In genomic region chr17:35094475-35095365, GRCm38 (mm10) we compare ENCODE assay signal across 34 mouse cellular contexts. TPM values are rescaled to one million over a fixed set of nuclear protein-coding genes. Genes with fewer than 3 reads are reported as not detected.
DNase-seq lines count a peak whose midpoint lies in the region; ATAC-seq and TF ChIP-seq lines count a peak whose summit lies in the region.
"Had no signal": no experiment of that assay in that cellular context is flagged by ENCODE, and none has a peak within 500 bp of the region (broad histone marks: within the 10 kb centered on the region; RNA-seq: fewer than 3 reads in every experiment).

No protein-coding gene starts in this region.

- 53% methylated on average over 15 of the region's 15 CpGs for WGBS in cerebellum, adult 2 months
- WGBS in hindbrain, embryonic 13.5 days, result 92% methylated on average over 15 of the region's 15 CpGs
- 92% methylated on average over 15 of the region's 15 CpGs for WGBS in hindbrain, postnatal 0 days
- 88% methylated on average over 15 of the region's 15 CpGs for WGBS in lung, adult 2 months

- peak in 1 of 2 experiments; percentile 53 for DNase-seq in cerebellum, adult 2 months
- no peak for DNase-seq in cerebellum, postnatal 4 days (ENCODE audit: low spot score in 2 of 2)
- DNase-seq in hindbrain, postnatal 0 days (ENCODE audit: low spot score), result no peak
- DNase-seq in ovary, adult 18-20 months (ENCODE audit: low spot score), result peak; percentile 51
- no peak for DNase-seq in ovary, postnatal 10 days (ENCODE audit: low spot score)
- no peak for DNase-seq in lung, adult 2 months
- DNase-seq in urinary bladder, postnatal 25 days (ENCODE audit: low spot score), result no peak
- DNase-seq: adrenal gland, postnatal 14 days; cerebellum, adult 9-10 months; gastrocnemius, postnatal 25 days; heart, postnatal 10 days; kidney, adult 9 months; kidney, postnatal 36 days; layer of hippocampus, postnatal 36 days; right cerebral cortex, adult 18-20 months; thymus, adult 18-20 months; thymus, postnatal 4 days had no signal

- H3K36me3 ChIP-seq in hindbrain, embryonic 13.5 days, result peaks cover 86% of the 10 kb centered on the region
- peaks cover 52% of the 10 kb centered on the region for H3K36me3 ChIP-seq in hindbrain, postnatal 0 days (ENCODE audit: insufficient read depth, low read length)

- ATAC-seq in hindbrain, embryonic 13.5 days (ENCODE audit: low FRiP score), result no peak
- no peak for ATAC-seq in hindbrain, postnatal 0 days
- ATAC-seq: forebrain, embryonic 16.5 days; lung, postnatal 0 days had no signal

- H3K4me2 ChIP-seq in hindbrain, embryonic 13.5 days, result no peak overlapping the region
- H3K4me2 ChIP-seq in hindbrain, postnatal 0 days (ENCODE audit: low read depth, low read length), result no peak overlapping the region
- H3K4me2 ChIP-seq: limb, embryonic 15.5 days; midbrain, embryonic 11.5 days had no signal

- H3K4me3 ChIP-seq in cerebellum, adult 2 months (replicated peaks; ENCODE audit: insufficient read depth, low read depth, low read length), result no peak overlapping the region
- no peak overlapping the region for H3K4me3 ChIP-seq in hindbrain, embryonic 13.5 days
- no peak overlapping the region for H3K4me3 ChIP-seq in hindbrain, postnatal 0 days (ENCODE audit: low read length)
- no peak overlapping the region for H3K4me3 ChIP-seq in lung, adult 2 months (replicated peaks; ENCODE audit: extremely low read depth, low read depth, low read length)
- H3K4me3 ChIP-seq: forebrain, embryonic 10.5 days; limb, embryonic 15.5 days had no signal

- H3K9me3 ChIP-seq in hindbrain, embryonic 13.5 days, result no peaks in the 10 kb centered on the region
- no peaks in the 10 kb centered on the region for H3K9me3 ChIP-seq in hindbrain, postnatal 0 days (ENCODE audit: low read length)
- H3K9me3 ChIP-seq: forebrain, embryonic 10.5 days; limb, embryonic 15.5 days had no signal

- H3K27ac ChIP-seq in cerebellum, adult 2 months (ENCODE audit: insufficient read depth, low read length), result 0 out of 2 replicates have a peak overlapping the region, but pooled peaks have one; percentile 15
- no peak overlapping the region for H3K27ac ChIP-seq in hindbrain, embryonic 13.5 days
- H3K27ac ChIP-seq in hindbrain, postnatal 0 days, result no peak overlapping the region
- H3K27ac ChIP-seq: forebrain, embryonic 10.5 days; limb, embryonic 15.5 days; macrophage had no signal

- TF ChIP-seq CTCF in cerebellum, adult 2 months (IDR thresholded peaks at IDR 0.05; ENCODE audit: borderline replicate concordance, insufficient read depth, low read depth, low read length), result no peak
- no peak for TF ChIP-seq CTCF in hindbrain, postnatal 0 days (IDR thresholded peaks at IDR 0.05; ENCODE audit: low read depth)
- TF ChIP-seq CTCF in lung, adult 2 months (IDR thresholded peaks at IDR 0.05; ENCODE audit: insufficient read depth, low read length), result no peak

- H3K4me1 ChIP-seq in cerebellum, adult 2 months (ENCODE audit: control insufficient read depth, insufficient read depth, low read length), result peaks cover 66% of the 10 kb centered on the region
- H3K4me1 ChIP-seq in hindbrain, embryonic 13.5 days (replicated peaks), result peaks cover 14% of the 10 kb centered on the region
- H3K4me1 ChIP-seq in hindbrain, postnatal 0 days (ENCODE audit: insufficient read depth, low read length), result peaks cover 11% of the 10 kb centered on the region
- peaks cover 11% of the 10 kb centered on the region for H3K4me1 ChIP-seq in lung, adult 2 months (ENCODE audit: control insufficient read depth, insufficient read depth, low read length)

- H3K27me3 ChIP-seq in cerebellum, adult 2 months (ENCODE audit: control insufficient read depth, insufficient read depth, low read length), result no peaks in the 10 kb centered on the region
- H3K27me3 ChIP-seq in hindbrain, embryonic 13.5 days, result no peaks in the 10 kb centered on the region
- no peaks in the 10 kb centered on the region for H3K27me3 ChIP-seq in hindbrain, postnatal 0 days (ENCODE audit: insufficient read depth, low read length)
- H3K27me3 ChIP-seq: limb, embryonic 15.5 days had no signal

- 0 out of 2 replicates have a peak overlapping the region, but pooled peaks have one; percentile 19 for H3K9ac ChIP-seq in hindbrain, embryonic 13.5 days
- H3K9ac ChIP-seq in hindbrain, postnatal 0 days (replicated peaks; ENCODE audit: low read length), result no peak overlapping the region
- H3K9ac ChIP-seq: limb, embryonic 15.5 days had no signal

- TF ChIP-seq POLR2A in cerebellum, adult 2 months (IDR thresholded peaks at IDR 0.05; ENCODE audit: borderline replicate concordance, insufficient read depth, low read length), result no peak
- no peak for TF ChIP-seq POLR2A in lung, adult 2 months (IDR thresholded peaks at IDR 0.05; ENCODE audit: borderline replicate concordance, extremely low read depth, low read depth, low read length)

RNA-seq across cellular contexts. Expression of gene Abhd16a, which starts 5.7 kb away (rescaled TPM):
- 337 and 394 TPM in 2 replicates for polyA plus RNA-seq in cerebellum, adult 2 months (2012; rRNA removed)
- 86.9 and 93.8 TPM in 2 replicates for polyA plus RNA-seq in hindbrain, embryonic 13.5 days (2015; fragmentation: Nextera tagmentation; extraction: Ambion mirVana)
- 129 and 158 TPM in 2 replicates for total RNA-seq in hindbrain, postnatal 0 days (2014; rRNA removed)
- 121 TPM in 2 replicates for polyA plus RNA-seq in hindbrain, postnatal 0 days (2015; fragmentation: Nextera tagmentation; extraction: Ambion mirVana)
- 196 and 245 TPM in 2 replicates for polyA plus RNA-seq in lung, adult 2 months (2012; rRNA removed)

RNA-seq across cellular contexts. Expression of gene Ly6g6f, which starts 9.3 kb away (rescaled TPM):
- polyA plus RNA-seq in cerebellum, adult 2 months (2012; rRNA removed), result 0.86 and 1.1 TPM in 2 replicates
- 0.19 and 0.28 TPM in 2 replicates for polyA plus RNA-seq in hindbrain, embryonic 13.5 days (2015; fragmentation: Nextera tagmentation; extraction: Ambion mirVana)
- total RNA-seq in hindbrain, postnatal 0 days (2014; rRNA removed), result not detected in 2 replicates
- 0.26 TPM in 1 of 2 replicates, not detected in the other for polyA plus RNA-seq in hindbrain, postnatal 0 days (2015; fragmentation: Nextera tagmentation; extraction: Ambion mirVana)
- 0.16 and 0.84 TPM in 2 replicates for polyA plus RNA-seq in lung, adult 2 months (2012; rRNA removed)
- total RNA-seq: adrenal gland, postnatal 14 days; common myeloid progenitor, adult 5-6 weeks; gastrocnemius, postnatal 25 days; heart, postnatal 10 days; layer of hippocampus, postnatal 36 days; left cerebral cortex, postnatal 14 days; midbrain, postnatal 0 days had no signal
- polyA plus RNA-seq: forebrain, embryonic 16.5 days; intestine, embryonic 14.5 days; macrophage; midbrain, postnatal 0 days had no signal

RNA-seq across cellular contexts. Expression of gene Ly6g5c, which starts 13.4 kb away (rescaled TPM):
- polyA plus RNA-seq in cerebellum, adult 2 months (2012; rRNA removed), result 0.28 TPM in 1 of 2 replicates, not detected in the other
- 0.36 TPM in 1 of 2 replicates, not detected in the other for polyA plus RNA-seq in hindbrain, embryonic 13.5 days (2015; fragmentation: Nextera tagmentation; extraction: Ambion mirVana)
- not detected in 2 replicates for total RNA-seq in hindbrain, postnatal 0 days (2014; rRNA removed)
- polyA plus RNA-seq in hindbrain, postnatal 0 days (2015; fragmentation: Nextera tagmentation; extraction: Ambion mirVana), result not detected in 2 replicates
- not detected in 2 replicates for polyA plus RNA-seq in lung, adult 2 months (2012; rRNA removed)
- total RNA-seq: adrenal gland, postnatal 14 days; common myeloid progenitor, adult 5-6 weeks; gastrocnemius, postnatal 25 days; heart, postnatal 10 days; layer of hippocampus, adult 8-10 months; layer of hippocampus, postnatal 36 days; left cerebral cortex, postnatal 14 days; midbrain, postnatal 0 days had no signal
- polyA plus RNA-seq: brain, embryonic 14.5 days; embryonic facial prominence, embryonic 11.5 days; forebrain, embryonic 10.5 days; forebrain, embryonic 16.5 days; hindbrain, embryonic 11.5 days; intestine, embryonic 14.5 days; limb, embryonic 15.5 days; liver, embryonic 16.5 days; lung, postnatal 0 days; macrophage; midbrain, embryonic 11.5 days; midbrain, postnatal 0 days; stomach, embryonic 16.5 days had no signal

RNA-seq across cellular contexts. Expression of gene Ly6g6d, which starts 16.9 kb away (rescaled TPM):
- polyA plus RNA-seq in cerebellum, adult 2 months (2012; rRNA removed), result 8.5 and 10.4 TPM in 2 replicates
- 0.61 and 1.1 TPM in 2 replicates for polyA plus RNA-seq in hindbrain, embryonic 13.5 days (2015; fragmentation: Nextera tagmentation; extraction: Ambion mirVana)
- 0.78 TPM in 1 of 2 replicates, not detected in the other for total RNA-seq in hindbrain, postnatal 0 days (2014; rRNA removed)
- polyA plus RNA-seq in hindbrain, postnatal 0 days (2015; fragmentation: Nextera tagmentation; extraction: Ambion mirVana), result 1.3 and 1.9 TPM in 2 replicates
- 14.5 and 16.7 TPM in 2 replicates for polyA plus RNA-seq in lung, adult 2 months (2012; rRNA removed)
- total RNA-seq: common myeloid progenitor, adult 5-6 weeks; midbrain, postnatal 0 days had no signal
- polyA plus RNA-seq: embryonic facial prominence, embryonic 11.5 days had no signal

RNA-seq across cellular contexts. Expression of gene Ly6g6e, which starts 18.0 kb away (rescaled TPM):
- 5.3 and 6.3 TPM in 2 replicates for polyA plus RNA-seq in cerebellum, adult 2 months (2012; rRNA removed)
- polyA plus RNA-seq in hindbrain, embryonic 13.5 days (2015; fragmentation: Nextera tagmentation; extraction: Ambion mirVana), result 0.45 TPM in 1 of 2 replicates, not detected in the other
- not detected in 2 replicates for total RNA-seq in hindbrain, postnatal 0 days (2014; rRNA removed)
- 0.44 TPM in 1 of 2 replicates, not detected in the other for polyA plus RNA-seq in hindbrain, postnatal 0 days (2015; fragmentation: Nextera tagmentation; extraction: Ambion mirVana)
- polyA plus RNA-seq in lung, adult 2 months (2012; rRNA removed), result 5.8 and 25.7 TPM in 2 replicates
- total RNA-seq: adrenal gland, postnatal 14 days; common myeloid progenitor, adult 5-6 weeks; gastrocnemius, postnatal 25 days; midbrain, postnatal 0 days had no signal
- polyA plus RNA-seq: forebrain, embryonic 10.5 days; macrophage; midbrain, embryonic 11.5 days; midbrain, postnatal 0 days had no signal
